Mouse (Mus musculus): ENCODE measurements around the gene Nbea.

The Nbea gene

GRCm38 (mm10) chr3:55742218-55742617 is 441.3 kb downstream of the Nbea start:
- DNase-seq, result no peak

- no peak for DNase-seq
These were observed 442.1 kb downstream of the Nbea start for GRCm38 (mm10) chr3:55741428-55741827.

- DNase-seq, result no peak
These were observed 449.8 kb downstream of the Nbea start for GRCm38 (mm10) chr3:55733665-55734064.

GRCm38 (mm10) chr3:55730549-55730948 is 453.0 kb downstream of the Nbea start:
- no peak for DNase-seq

- no peak for DNase-seq
These were observed 453.4 kb downstream of the Nbea start for GRCm38 (mm10) chr3:55730142-55730541.

- no peak for DNase-seq
These were observed 469.2 kb downstream of the Nbea start for GRCm38 (mm10) chr3:55714260-55714659.

GRCm38 (mm10) chr3:55713856-55714255 is 469.6 kb downstream of the Nbea start:
- no peak for DNase-seq

GRCm38 (mm10) chr3:55710300-55710699 is 473.2 kb downstream of the Nbea start:
- no peak for DNase-seq

GRCm38 (mm10) chr3:55701632-55702031 is 481.9 kb downstream of the Nbea start:
- DNase-seq, result no peak

GRCm38 (mm10) chr3:55697174-55697573 is 486.3 kb downstream of the Nbea start:
- DNase-seq, result no peak

- DNase-seq, result no peak
These were observed 490.4 kb downstream of the Nbea start for GRCm38 (mm10) chr3:55693073-55693472.

GRCm38 (mm10) chr3:55688098-55688497 is 495.4 kb downstream of the Nbea start:
- no peak for DNase-seq

GRCm38 (mm10) chr3:55686993-55687392 is 496.5 kb downstream of the Nbea start:
- no peak for DNase-seq

GRCm38 (mm10) chr3:55685627-55686026 is 497.9 kb downstream of the Nbea start:
- no peak for DNase-seq

- no peak for DNase-seq
These were observed 498.6 kb downstream of the Nbea start for GRCm38 (mm10) chr3:55684892-55685291.

GRCm38 (mm10) chr3:55677691-55678090 is 505.8 kb downstream of the Nbea start:
- DNase-seq, result no peak

GRCm38 (mm10) chr3:55674185-55674584 is 509.3 kb downstream of the Nbea start:
- no peak for DNase-seq

- DNase-seq, result no peak
These were observed 516.5 kb downstream of the Nbea start for GRCm38 (mm10) chr3:55667048-55667447.

- no peak for DNase-seq
These were observed 517.6 kb downstream of the Nbea start for GRCm38 (mm10) chr3:55665928-55666327.

GRCm38 (mm10) chr3:55664713-55665112 is 518.8 kb downstream of the Nbea start:
- no peak for DNase-seq

- DNase-seq, result peak; percentile 5
These were observed 521.6 kb downstream of the Nbea start for GRCm38 (mm10) chr3:55661678-55662445.

GRCm38 (mm10) chr3:55660261-55660838 is 523.2 kb downstream of the Nbea start:
- peak; percentile 16 for DNase-seq

GRCm38 (mm10) chr3:55659558-55660215 is 523.8 kb downstream of the Nbea start:
- peak; percentile 26 for DNase-seq

GRCm38 (mm10) chr3:55652321-55652720 is 531.2 kb downstream of the Nbea start:
- DNase-seq, result no peak

Measured in thymus, postnatal 14 days (tissue).